Comparison of ENCODE assay signal across 32 mouse cellular contexts in the genomic region with DNA sequence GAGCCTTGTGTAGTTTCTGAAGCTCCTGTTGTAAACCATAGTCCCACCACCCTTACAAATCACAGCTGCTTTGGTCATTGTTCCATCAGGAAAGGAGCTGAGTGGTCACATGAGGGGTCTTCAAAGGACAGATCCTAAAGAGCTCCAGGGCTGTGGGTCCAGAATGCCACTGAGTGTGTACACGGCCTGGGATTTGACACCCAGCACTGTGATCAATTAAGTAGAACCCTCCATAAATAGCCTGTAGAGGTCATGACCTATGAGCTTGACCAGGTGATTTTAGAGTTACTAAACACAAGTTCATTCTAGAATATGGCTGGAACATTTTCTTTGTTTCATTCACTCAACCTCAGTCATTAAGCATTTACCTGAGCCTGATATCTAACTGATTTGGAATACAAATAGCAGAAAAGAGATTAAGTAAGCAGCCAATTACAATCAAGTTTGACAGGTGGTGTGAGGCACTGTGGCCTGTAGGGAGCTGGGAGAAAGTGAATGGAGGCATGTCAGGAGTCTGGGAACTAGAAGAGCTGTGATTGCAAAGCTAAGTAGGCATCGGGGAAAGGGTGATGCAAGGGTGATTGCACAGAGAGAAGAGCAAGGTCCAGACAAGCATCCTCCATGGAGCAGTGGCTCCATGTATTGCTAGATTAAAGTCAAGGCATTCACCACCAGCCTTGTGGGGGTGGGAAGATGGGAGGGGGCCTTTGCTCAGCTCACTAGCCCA. TPM values are rescaled to one million over a fixed set of nuclear protein-coding genes. Genes with fewer than 3 reads are reported as not detected.
DNase-seq lines count a peak whose midpoint lies in the region; ATAC-seq and TF ChIP-seq lines count a peak whose summit lies in the region.
"Had no signal": no experiment of that assay in that cellular context is flagged by ENCODE, and none has a peak within 500 bp of the region (broad histone marks: within the 10 kb centered on the region; RNA-seq: fewer than 3 reads in every experiment).

No protein-coding gene starts in this region.

- intact Hi-C loops in gastrocnemius, postnatal 36 days (cut with DNase I): no loop called here

- peaks cover 20% of the 10 kb centered on the region for H3K36me3 ChIP-seq in hindbrain, embryonic 16.5 days (ENCODE audit: control insufficient read depth, insufficient read depth, low read length)
- peaks cover 14% of the 10 kb centered on the region; the same call in 1 of the 2 replicates for H3K36me3 ChIP-seq in hindbrain, embryonic 11.5 days (ENCODE audit: control insufficient read depth, insufficient read depth, low read length)
- peaks cover 33% of the 10 kb centered on the region for H3K36me3 ChIP-seq in midbrain, embryonic 15.5 days (replicated peaks)
- H3K36me3 ChIP-seq in midbrain, embryonic 14.5 days (ENCODE audit: control insufficient read depth, insufficient read depth, low read length): peaks cover 45% of the 10 kb centered on the region
- peaks cover 22% of the 10 kb centered on the region for H3K36me3 ChIP-seq in myocyte (ENCODE audit: control insufficient read depth, insufficient read depth)

- no peak overlapping the region for H3ac ChIP-seq in myocyte (ENCODE audit: control insufficient read depth, insufficient read length)

- peak; percentile 40; the same call in 1 of the 2 replicates for ATAC-seq in hindbrain, embryonic 16.5 days
- no peak for ATAC-seq in hindbrain, embryonic 11.5 days (ENCODE audit: low FRiP score)
- ATAC-seq in midbrain, embryonic 15.5 days (replicated peaks): 0 out of 2 replicates have a peak, but pooled peaks have one; percentile 40
- no peak for ATAC-seq in midbrain, embryonic 14.5 days (ENCODE audit: low FRiP score, low TSS enrichment)
- ATAC-seq: forebrain, embryonic 13.5 days had no signal

- H3K9me3 ChIP-seq in hindbrain, embryonic 16.5 days (ENCODE audit: control insufficient read depth, low read length): no peaks in the 10 kb centered on the region
- no peaks in the 10 kb centered on the region for H3K9me3 ChIP-seq in hindbrain, embryonic 11.5 days (ENCODE audit: control insufficient read depth, low read length)
- H3K9me3 ChIP-seq in midbrain, embryonic 15.5 days: no peaks in the 10 kb centered on the region
- H3K9me3 ChIP-seq in midbrain, embryonic 14.5 days (ENCODE audit: control insufficient read depth, low read length): no peaks in the 10 kb centered on the region
- H3K9me3 ChIP-seq: embryonic facial prominence, embryonic 13.5 days; forebrain, embryonic 13.5 days; hindbrain, embryonic 15.5 days; kidney, embryonic 15.5 days; limb, embryonic 12.5 days had no signal

- no peak overlapping the region for H3K4me2 ChIP-seq in hindbrain, embryonic 16.5 days (ENCODE audit: low read length)
- H3K4me2 ChIP-seq in hindbrain, embryonic 11.5 days (replicated peaks; ENCODE audit: low read depth, low read length): no peak overlapping the region
- no peak overlapping the region for H3K4me2 ChIP-seq in midbrain, embryonic 15.5 days
- no peak overlapping the region for H3K4me2 ChIP-seq in midbrain, embryonic 14.5 days (ENCODE audit: low read length)
- no peak overlapping the region for H3K4me2 ChIP-seq in myocyte (ENCODE audit: low read depth)
- H3K4me2 ChIP-seq: embryonic facial prominence, embryonic 13.5 days; forebrain, embryonic 13.5 days; hindbrain, embryonic 15.5 days; kidney, embryonic 15.5 days; limb, embryonic 12.5 days had no signal

- 73% methylated on average over 2 of the region's 2 CpGs for WGBS in hindbrain, embryonic 16.5 days
- WGBS in hindbrain, embryonic 11.5 days: 74% methylated on average over 2 of the region's 2 CpGs
- 71% methylated on average over 2 of the region's 2 CpGs for WGBS in midbrain, embryonic 15.5 days
- WGBS in midbrain, embryonic 14.5 days: 59% methylated on average over 2 of the region's 2 CpGs

- H3K79me2 ChIP-seq in myocyte (ENCODE audit: control insufficient read depth, insufficient read depth): no peaks in the 10 kb centered on the region

- H3K27ac ChIP-seq in hindbrain, embryonic 16.5 days (ENCODE audit: low read depth, low read length): no peak overlapping the region
- no peak overlapping the region for H3K27ac ChIP-seq in hindbrain, embryonic 11.5 days (ENCODE audit: low read depth, low read length)
- no peak overlapping the region for H3K27ac ChIP-seq in midbrain, embryonic 15.5 days
- H3K27ac ChIP-seq in midbrain, embryonic 14.5 days (replicated peaks; ENCODE audit: low read depth, low read length): no peak overlapping the region
- H3K27ac ChIP-seq: embryonic facial prominence, embryonic 13.5 days; forebrain, embryonic 13.5 days; hindbrain, embryonic 15.5 days; kidney, embryonic 15.5 days; limb, embryonic 12.5 days had no signal

- no peak for TF ChIP-seq POLR2A in myocyte (IDR thresholded peaks at IDR 0.05; ENCODE audit: insufficient read length, low read depth)

- H3K9ac ChIP-seq in hindbrain, embryonic 16.5 days (ENCODE audit: low read depth, low read length): no peak overlapping the region
- no peak overlapping the region for H3K9ac ChIP-seq in hindbrain, embryonic 11.5 days (ENCODE audit: low read depth, low read length)
- H3K9ac ChIP-seq in midbrain, embryonic 15.5 days: no peak overlapping the region
- no peak overlapping the region for H3K9ac ChIP-seq in midbrain, embryonic 14.5 days (replicated peaks; ENCODE audit: low read length)
- H3K9ac ChIP-seq: embryonic facial prominence, embryonic 13.5 days; forebrain, embryonic 13.5 days; hindbrain, embryonic 15.5 days; kidney, embryonic 15.5 days; limb, embryonic 12.5 days had no signal

- no peak for DNase-seq in hindbrain, embryonic 11.5 days (ENCODE audit: low spot score)
- no peak for DNase-seq in midbrain, embryonic 14.5 days
- DNase-seq in yolk sac, embryonic 10.5 days (ENCODE audit: low spot score): peak; percentile 47
- DNase-seq in gastrocnemius, postnatal 36 days: no peak
- no peak for DNase-seq in gastrocnemius, postnatal 10 days
- DNase-seq: adrenal gland, postnatal 14 days; cerebellum, adult 8-10 months; cerebellum, postnatal 36 days; embryo, embryonic 11 days; heart, postnatal 36 days; kidney, adult 11 months; kidney, postnatal 4 days; lung, adult 2 months; lung, postnatal 14 days; retina, postnatal 1 day; right cerebral cortex, postnatal 25 days had no signal

- H3K4me1 ChIP-seq in hindbrain, embryonic 16.5 days (ENCODE audit: control insufficient read depth, insufficient read depth, low read depth, low read length): no peaks in the 10 kb centered on the region
- no peaks in the 10 kb centered on the region for H3K4me1 ChIP-seq in hindbrain, embryonic 11.5 days (replicated peaks; ENCODE audit: control insufficient read depth, insufficient read depth, low read length)
- no peaks in the 10 kb centered on the region for H3K4me1 ChIP-seq in midbrain, embryonic 15.5 days
- no peaks in the 10 kb centered on the region for H3K4me1 ChIP-seq in midbrain, embryonic 14.5 days (ENCODE audit: control insufficient read depth, insufficient read depth, low read length)
- H3K4me1 ChIP-seq: embryonic facial prominence, embryonic 13.5 days; forebrain, embryonic 13.5 days; hindbrain, embryonic 15.5 days; kidney, embryonic 15.5 days; limb, embryonic 12.5 days had no signal

- H3K4me3 ChIP-seq in hindbrain, embryonic 16.5 days (ENCODE audit: low read length): no peak overlapping the region
- H3K4me3 ChIP-seq in hindbrain, embryonic 11.5 days (ENCODE audit: low read depth, low read length): no peak overlapping the region
- H3K4me3 ChIP-seq in midbrain, embryonic 15.5 days: no peak overlapping the region
- H3K4me3 ChIP-seq in midbrain, embryonic 14.5 days (replicated peaks; ENCODE audit: low read depth, low read length): no peak overlapping the region
- no peak overlapping the region for H3K4me3 ChIP-seq in myocyte
- H3K4me3 ChIP-seq: embryonic facial prominence, embryonic 13.5 days; erythroblast, embryonic 14.5 days; forebrain, embryonic 13.5 days; hindbrain, embryonic 15.5 days; kidney, embryonic 15.5 days; limb, embryonic 12.5 days had no signal

- no peaks in the 10 kb centered on the region for H3K27me3 ChIP-seq in hindbrain, embryonic 16.5 days (replicated peaks; ENCODE audit: control insufficient read depth, insufficient read depth, low read length)
- no peaks in the 10 kb centered on the region for H3K27me3 ChIP-seq in hindbrain, embryonic 11.5 days (ENCODE audit: control insufficient read depth, insufficient read depth, low read length)
- H3K27me3 ChIP-seq in midbrain, embryonic 15.5 days (replicated peaks): no peaks in the 10 kb centered on the region
- no peaks in the 10 kb centered on the region for H3K27me3 ChIP-seq in midbrain, embryonic 14.5 days (ENCODE audit: control insufficient read depth, insufficient read depth, low read length)
- H3K27me3 ChIP-seq in myocyte (ENCODE audit: control insufficient read depth, insufficient read depth, insufficient read length): no peaks in the 10 kb centered on the region
- H3K27me3 ChIP-seq: embryonic facial prominence, embryonic 13.5 days; forebrain, embryonic 13.5 days; hindbrain, embryonic 15.5 days; kidney, embryonic 15.5 days; limb, embryonic 12.5 days had no signal

TF ChIP-seq in myocyte, 11 proteins besides CTCF, POLR2A, EP300 and RAD21 (continues in another document):
- TF ChIP-seq USF1 (IDR thresholded peaks at IDR 0.05; ENCODE audit: low read depth) (no peak), MAX (IDR thresholded peaks at IDR 0.05; ENCODE audit: low read depth) (no peak), TCF3 (IDR thresholded peaks at IDR 0.05; ENCODE audit: insufficient read length, low read depth) (no peak), MYOG (IDR thresholded peaks at IDR 0.05; ENCODE audit: control insufficient read depth in 1 of 3, insufficient read depth in 1 of 3, insufficient read length in 2 of 3, low read depth in 2 of 3) (no peak), POLR2AphosphoS2 (IDR thresholded peaks at IDR 0.05; ENCODE audit: insufficient read length, low read depth) (peak; percentile 64), SRF (IDR thresholded peaks at IDR 0.05; ENCODE audit: control insufficient read depth, insufficient read length, low read depth) (no peak)

RNA-seq across cellular contexts. Expression of a gene that starts 30.1 kb away (rescaled TPM):
- polyA plus RNA-seq in hindbrain, embryonic 16.5 days (2015; fragmentation: Nextera tagmentation; extraction: Ambion mirVana): 3.0 and 3.2 TPM in 2 replicates
- polyA plus RNA-seq in hindbrain, embryonic 11.5 days (2014; fragmentation: Nextera tagmentation; extraction: Ambion mirVana): 7.5 and 8.3 TPM in 2 replicates
- 3.9 and 4.0 TPM in 2 replicates for polyA plus RNA-seq in midbrain, embryonic 15.5 days (2015; fragmentation: Nextera tagmentation; extraction: Ambion mirVana)
- 6.7 and 8.0 TPM in 2 replicates for polyA plus RNA-seq in midbrain, embryonic 14.5 days (2014; fragmentation: Nextera tagmentation; extraction: Ambion mirVana)
- polyA plus RNA-seq in myocyte (2012; fragmentation: generic; extraction: Trizol): 23.1 TPM
- total RNA-seq in gastrocnemius, postnatal 36 days (2021): 10 to 100 TPM; 57.0 to 60.8 TPM
- 10 to 100 TPM; 77.5 to 77.9 TPM for total RNA-seq in gastrocnemius, postnatal 10 days (2021)

RNA-seq across cellular contexts. Expression of a gene that starts 45.2 kb away (rescaled TPM):
- polyA plus RNA-seq in hindbrain, embryonic 16.5 days (2015; fragmentation: Nextera tagmentation; extraction: Ambion mirVana): not detected in 2 replicates
- not detected in 2 replicates for polyA plus RNA-seq in hindbrain, embryonic 11.5 days (2014; fragmentation: Nextera tagmentation; extraction: Ambion mirVana)
- polyA plus RNA-seq in midbrain, embryonic 15.5 days (2015; fragmentation: Nextera tagmentation; extraction: Ambion mirVana): not detected in 2 replicates
- not detected in 2 replicates for polyA plus RNA-seq in midbrain, embryonic 14.5 days (2014; fragmentation: Nextera tagmentation; extraction: Ambion mirVana)
- polyA plus RNA-seq in myocyte (2012; fragmentation: generic; extraction: Trizol): not detected
- not detected for total RNA-seq in gastrocnemius, postnatal 36 days (2021)
- total RNA-seq in gastrocnemius, postnatal 10 days (2021): not detected
- total RNA-seq: adrenal gland, postnatal 14 days; gastrocnemius, adult 8-10 months; heart, postnatal 36 days; left cerebral cortex, postnatal 14 days had no signal
- polyA plus RNA-seq: brain, embryonic 14.5 days; embryonic facial prominence, embryonic 13.5 days; erythroblast, embryonic 14.5 days; forebrain, embryonic 13.5 days; heart, embryonic 14.5 days; hindbrain, embryonic 15.5 days; kidney, embryonic 15.5 days; limb, embryonic 12.5 days; lung, adult 2 months; neural tube, embryonic 11.5 days; spleen, adult 2 months; urinary bladder, adult 2 months had no signal

Comparison
In these comparisons a context has a peak if more than half of its experiments do, and no peak if none do; other contexts are left out.
1. ATAC-seq: peak in hindbrain, embryonic 16.5 days (single experiment) and midbrain, embryonic 15.5 days (single experiment); none in hindbrain, embryonic 11.5 days (single experiment) and midbrain, embryonic 14.5 days (single experiment).